Mouse (Mus musculus): ENCODE results near the gene Ppat. TPM values are rescaled to one million over a fixed set of nuclear protein-coding genes. Genes with fewer than 3 reads are reported as not detected.
A peak's percentile ranks its signal among the peaks of the same experiment; 100 is the strongest.

The Ppat gene
- total and polyA plus RNA-seq, 3 experiments, result 65.8 to 156 (median 118) TPM

- TF ChIP-seq KAT2A (IDR thresholded peaks at IDR 0.05; ENCODE audit: insufficient replicate concordance, low read length), result no peak
- no peak for TF ChIP-seq CHD2 (IDR thresholded peaks at IDR 0.05; ENCODE audit: low read length)
- peak in 1 of 2 experiments; percentile 36; a peak in 1 of 4 replicates for TF ChIP-seq CTCF (conservative IDR thresholded peaks at IDR 0.05 in 1 of 2, IDR thresholded peaks at IDR 0.05 in 1 of 2; ENCODE audit: low read depth in 2 of 2, low read length in 2 of 2)
- Histone ChIP-seq H3K4me2 (ENCODE audit: insufficient read depth, low read depth, poor library complexity, severe bottlenecking) (no peak overlapping the region), H3K27me3 (replicated peaks) (no peaks in the 10 kb centered on the region), H3K9ac (ENCODE audit: insufficient read depth, low read depth) (no peak overlapping the region), H3K36me3 (replicated peaks in 1 of 2; ENCODE audit: control insufficient read depth in 1 of 2, insufficient read depth in 1 of 2, low read length in 1 of 2) (peaks cover 48 to 83% of the 10 kb centered on the region in 2 experiments), H3K9me3 (replicated peaks; ENCODE audit: low read length) (no peaks in the 10 kb centered on the region), H3K27ac (ENCODE audit: insufficient read depth, low read depth) (no peak overlapping the region), H3K79me2 (replicated peaks; ENCODE audit: control insufficient read depth, extremely low read depth, insufficient read depth, poor library complexity, severe bottlenecking) (peaks cover 33% of the 10 kb centered on the region), H3K4me3 (replicated peaks in 1 of 3; ENCODE audit: low read depth in 2 of 3, low read length in 2 of 3, poor library complexity in 1 of 3) (no peak overlapping the region), H3K4me1 (ENCODE audit: control insufficient read depth in 1 of 2, insufficient read depth in 2 of 2) (peaks cover 0 to 41% of the 10 kb centered on the region in 2 experiments; a peak in 2 of 4 replicates)
- in situ Hi-C loops (cut with MboI; ENCODE audit: low pct_ligation_motif_present, low pct_unique_long_range_greater_than_20kb, low sequenced_read_pairs), result no loop called here
- dilution Hi-C loops (cut with MboI; ENCODE audit: extremely low pct_ligation_motif_present, extremely low pct_unique_long_range_greater_than_20kb, low sequenced_read_pairs), result no loop called here
- peak; percentile 33 for DNase-seq (ENCODE audit: extremely low read depth)
Measured at GRCm38 (mm10) chr5:76957954-76958353, 6.6 kb upstream of the Ppat start.

GRCm38 (mm10) chr5:76955474-76955873, 4.1 kb upstream of the Ppat start:
- in situ Hi-C loops (cut with MboI; ENCODE audit: low pct_ligation_motif_present, low pct_unique_long_range_greater_than_20kb, low sequenced_read_pairs) (no loop called here), dilution Hi-C loops (cut with MboI; ENCODE audit: extremely low pct_ligation_motif_present, extremely low pct_unique_long_range_greater_than_20kb, low sequenced_read_pairs) (no loop called here)
- no peak overlapping the region for H3K27ac ChIP-seq (ENCODE audit: insufficient read depth, low read depth)
- TF ChIP-seq POLR2AphosphoS2 (IDR thresholded peaks at IDR 0.05; ENCODE audit: low read depth, low read length) (no peak), HCFC1 (IDR thresholded peaks at IDR 0.05; ENCODE audit: low read depth, low read length) (no peak), JUN (IDR thresholded peaks at IDR 0.05; ENCODE audit: insufficient read depth, low read depth, low read length) (no peak), ZMIZ1 (IDR thresholded peaks at IDR 0.05; ENCODE audit: low read depth, low read length) (no peak), USF1 (IDR thresholded peaks at IDR 0.05; ENCODE audit: low read depth, low read length) (no peak), E2F4 (IDR thresholded peaks at IDR 0.05; ENCODE audit: insufficient replicate concordance, low read depth, low read length) (no peak), ZNF384 (IDR thresholded peaks at IDR 0.05; ENCODE audit: low read depth, low read length) (no peak), CHD1 (IDR thresholded peaks at IDR 0.05; ENCODE audit: low read depth, low read length) (no peak), TCF12 (IDR thresholded peaks at IDR 0.05; ENCODE audit: low read depth, low read length) (no peak), KAT2A (IDR thresholded peaks at IDR 0.05; ENCODE audit: insufficient replicate concordance, low read length) (no peak), PAX5 (IDR thresholded peaks at IDR 0.05; ENCODE audit: low read length) (no peak), POLR2A (IDR thresholded peaks at IDR 0.05; ENCODE audit: low read depth, low read length) (no peak), ETS1 (conservative IDR thresholded peaks at IDR 0.05; ENCODE audit: low read depth, low read length) (no peak), NELFE (IDR thresholded peaks at IDR 0.05; ENCODE audit: low read depth, low read length) (no peak), RCOR1 (conservative IDR thresholded peaks at IDR 0.05; ENCODE audit: low read depth, low read length) (no peak), TBP (conservative IDR thresholded peaks at IDR 0.05; ENCODE audit: low read depth, low read length) (no peak)
- peaks cover 50% of the 10 kb centered on the region for H3K79me2 ChIP-seq (replicated peaks; ENCODE audit: control insufficient read depth, extremely low read depth, insufficient read depth, poor library complexity, severe bottlenecking)
- no peak overlapping the region for H3K4me2 ChIP-seq (ENCODE audit: insufficient read depth, low read depth, poor library complexity, severe bottlenecking)
- H3K27me3 ChIP-seq (replicated peaks), result no peaks in the 10 kb centered on the region
- H3K36me3 ChIP-seq (replicated peaks in 1 of 2; ENCODE audit: control insufficient read depth in 1 of 2, insufficient read depth in 1 of 2, low read length in 1 of 2), result peaks cover 32 to 60% of the 10 kb centered on the region in 2 experiments
- no peaks in the 10 kb centered on the region for H3K9me3 ChIP-seq (replicated peaks; ENCODE audit: low read length)
- no peak overlapping the region for H3K4me3 ChIP-seq (replicated peaks in 1 of 3; ENCODE audit: low read depth in 2 of 3, low read length in 2 of 3, poor library complexity in 1 of 3)
- DNase-seq (ENCODE audit: extremely low read depth), result no peak
- H3K9ac ChIP-seq (ENCODE audit: insufficient read depth, low read depth), result 0 out of 2 replicates have a peak overlapping the region, but pooled peaks have one; percentile 6
- H3K4me1 ChIP-seq (ENCODE audit: control insufficient read depth in 1 of 2, insufficient read depth in 2 of 2), result peaks cover 0 to 41% of the 10 kb centered on the region in 2 experiments; a peak in 2 of 4 replicates
